Mouse (Mus musculus) neural tube, embryonic 13.5 days (tissue): Measurements from ENCODE around the gene Vmn1r103. TPM values are rescaled to one million over a fixed set of nuclear protein-coding genes. Genes with fewer than 3 reads are reported as not detected.
"Not testable (repeated sequence)": the region's sequence is repeated elsewhere in the genome, so short reads cannot be mapped to it uniquely, and the experiment has no call there.

ENCODE experiments used
- ATAC-seq: fragments of 200-750 bp; cut with Nextera tagmentation; 2 replicates; pipeline ENCODE4 v1.8.0; 2017; ENCODE audit warnings: low read depth, mild to moderate bottlenecking, moderate TSS enrichment, moderate library complexity
- H3K27ac ChIP-seq: fragments of 300-500 bp; sonication (generic); replicated peaks from 2 replicates; pipeline ENCODE4 v1.5.1; 2015; ENCODE audit warnings: moderate library complexity, mild to moderate bottlenecking, inconsistent platforms
- H3K27me3 ChIP-seq: fragments of 300-500 bp; sonication (generic); 2 replicates; pipeline ENCODE4 v1.6.1; 2015; ENCODE audit warnings: mild to moderate bottlenecking, inconsistent platforms
- H3K36me3 ChIP-seq: fragments of 300-500 bp; sonication (generic); 2 replicates; pipeline ENCODE4 v1.6.1; 2015; ENCODE audit warnings: mild to moderate bottlenecking, inconsistent platforms
- H3K4me1 ChIP-seq: fragments of 300-500 bp; sonication (generic); replicated peaks from 2 replicates; pipeline ENCODE4 v1.6.1; 2015; ENCODE audit warnings: inconsistent platforms
- H3K4me2 ChIP-seq: fragments of 300-500 bp; sonication (generic); 2 replicates; pipeline ENCODE4 v1.6.1; 2015; ENCODE audit warnings: inconsistent platforms, mild to moderate bottlenecking, moderate library complexity
- H3K4me3 ChIP-seq: fragments of 300-500 bp; sonication (generic); 2 replicates; pipeline ENCODE4 v1.5.1; 2015; ENCODE audit warnings: mild to moderate bottlenecking, inconsistent platforms
- H3K9ac ChIP-seq: fragments of 300-500 bp; sonication (generic); 2 replicates; pipeline ENCODE4 v1.6.1; 2015; ENCODE audit warnings: moderate library complexity, mild to moderate bottlenecking, inconsistent platforms
- H3K9me3 ChIP-seq: fragments of 300-500 bp; sonication (generic); 2 replicates; pipeline ENCODE4 v1.6.1; 2016; ENCODE audit warnings: inconsistent platforms
- WGBS: fragments of 180-500 bp; shearing (Covaris S2); methylation state at CpG from one replicate; pipeline ENCODE4 v1.1.7; 2015; 5-methylcytosine and 5-hydroxymethylcytosine counted together
- polyA plus RNA-seq: library from polyadenylated mRNA; unstranded; fragments of >200 nt; fragmentation: Nextera tagmentation; extraction: Ambion mirVana; gene quantifications from 2 replicates; pipeline ENCODE4 v1.2.1, GENCODE M21; 2015

The Vmn1r103 gene
- not detected in 2 replicates for polyA plus RNA-seq

DNA sequence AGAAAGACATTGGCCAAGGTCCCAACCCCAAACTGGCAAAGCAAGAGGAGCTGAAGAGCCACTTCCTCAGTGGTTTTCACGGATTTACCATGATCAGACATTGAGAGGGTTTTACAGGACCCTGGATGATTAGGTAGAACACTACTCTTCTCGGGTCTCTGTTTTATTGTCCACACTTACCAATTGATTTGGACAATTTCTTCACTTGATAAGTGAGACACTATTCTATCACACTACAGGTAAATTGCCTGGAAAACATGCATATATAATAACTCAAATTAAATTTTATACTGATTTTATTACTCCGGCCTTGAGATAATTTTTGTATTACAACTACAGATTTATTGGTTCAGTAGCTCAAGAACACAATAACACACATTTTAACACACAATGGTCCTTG is at the start of gene Vmn1r103:
Gene Vmn1r103 (minus strand): TSS at position 101 of the 400 bp plus-strand sequence.
- 0% methylated on average over 1 of the region's 3 CpGs for WGBS
- H3K36me3 ChIP-seq, H3K9ac ChIP-seq, H3K4me2 ChIP-seq, ATAC-seq, H3K4me3 ChIP-seq, H3K4me1 ChIP-seq, H3K27me3 ChIP-seq, H3K27ac ChIP-seq, H3K9me3 ChIP-seq: not testable (repeated sequence)

DNA sequence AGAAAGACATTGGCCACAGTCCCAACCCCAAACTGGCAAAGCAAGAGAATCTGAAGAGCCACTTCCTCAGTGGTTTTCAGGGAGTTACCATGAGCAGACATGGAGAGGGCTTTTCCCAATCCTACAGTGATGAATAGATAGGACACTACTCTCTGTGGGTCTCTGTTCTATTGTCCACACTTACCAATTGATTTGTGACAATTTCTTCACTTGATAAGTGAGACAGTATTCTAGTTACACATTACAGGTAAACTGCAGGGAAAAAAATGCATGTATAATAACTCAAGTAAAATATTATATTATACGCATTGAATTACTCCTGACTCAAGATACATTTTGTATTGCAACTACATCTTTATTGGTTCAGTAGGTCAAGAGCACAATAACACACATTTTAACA is 35.3 kb upstream of the Vmn1r103 start, which contains the start of gene Gm5726:
Gene Gm5726 (minus strand): TSS at position 101 of the 400 bp plus-strand sequence.
- not testable (repeated sequence) for H3K4me1 ChIP-seq, H3K9me3 ChIP-seq, H3K36me3 ChIP-seq, H3K27ac ChIP-seq, H3K4me3 ChIP-seq, H3K9ac ChIP-seq, ATAC-seq, H3K4me2 ChIP-seq, H3K27me3 ChIP-seq
- no CpG with 5 or more reads among the region's 1 CpGs for WGBS

GRCm38 (mm10) chr7:20533537-20533936 is 23.2 kb upstream of the Vmn1r103 start, which contains the start of gene Vmn1r104:
TSS of gene Vmn1r104 (plus strand) at chr7:20533837.
- not testable (repeated sequence) for H3K4me3 ChIP-seq, H3K4me1 ChIP-seq, H3K9ac ChIP-seq, H3K9me3 ChIP-seq, ATAC-seq, H3K36me3 ChIP-seq, H3K4me2 ChIP-seq, H3K27ac ChIP-seq, H3K27me3 ChIP-seq
- no CpG with 5 or more reads among the region's 3 CpGs for WGBS

DNA sequence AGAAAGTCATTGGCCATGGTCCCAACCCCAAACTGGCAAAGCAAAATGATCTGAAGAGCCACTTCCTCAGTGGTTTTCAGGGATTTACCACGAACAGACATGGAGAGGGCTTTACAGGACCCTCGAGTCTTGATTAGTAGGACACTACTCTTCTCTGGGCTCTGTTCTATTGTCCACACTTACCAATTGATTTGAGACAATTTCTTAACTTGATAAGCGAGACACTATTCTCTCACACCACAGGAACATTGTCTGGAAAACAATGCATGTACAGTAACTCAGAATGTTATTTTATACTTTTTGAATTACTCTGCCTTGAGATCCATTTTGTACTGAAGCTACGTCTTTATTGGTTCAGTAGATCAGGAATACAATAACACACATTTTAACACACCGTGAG is 35.5 kb downstream of the Vmn1r103 start, which contains the start of gene Gm10670:
Gene Gm10670 (minus strand): TSS at position 101 of the 400 bp plus-strand sequence.
- not testable (repeated sequence) for H3K4me2 ChIP-seq, H3K36me3 ChIP-seq, ATAC-seq, H3K27ac ChIP-seq, H3K9me3 ChIP-seq, H3K4me3 ChIP-seq, H3K9ac ChIP-seq, H3K4me1 ChIP-seq, H3K27me3 ChIP-seq
- no CpG with 5 or more reads among the region's 5 CpGs for WGBS

Other genes with a start within 250 kb of the Vmn1r103 start
- not detected in 2 replicates for gene Gm5890, start 247.7 kb downstream of the Vmn1r103 start, polyA plus RNA-seq
- gene Gm4133, start 176.5 kb downstream of the Vmn1r103 start, polyA plus RNA-seq, result not detected in 2 replicates
- not detected in 2 replicates for gene Gm5728, start 135.1 kb downstream of the Vmn1r103 start, polyA plus RNA-seq
- gene Vmn1r100, start 92.6 kb downstream of the Vmn1r103 start, polyA plus RNA-seq, result not detected in 2 replicates
- gene Vmn1r101, start 67.9 kb downstream of the Vmn1r103 start, polyA plus RNA-seq, result not detected in 2 replicates
- not detected in 2 replicates for gene Gm10670, start 35.6 kb downstream of the Vmn1r103 start, polyA plus RNA-seq
- gene Vmn1r104, start 23.3 kb upstream of the Vmn1r103 start, polyA plus RNA-seq, result not detected in 2 replicates
- gene Gm5726, start 35.2 kb upstream of the Vmn1r103 start, polyA plus RNA-seq, result not detected in 2 replicates
- gene Gm4141, start 65.7 kb upstream of the Vmn1r103 start, polyA plus RNA-seq, result not detected in 2 replicates
- not detected in 2 replicates for gene Gm4513, start 88.5 kb upstream of the Vmn1r103 start, polyA plus RNA-seq
- gene Vmn1r107, start 158.4 kb upstream of the Vmn1r103 start, polyA plus RNA-seq, result not detected in 2 replicates
- gene Vmn1r111, start 192.7 kb upstream of the Vmn1r103 start, polyA plus RNA-seq, result not detected in 2 replicates
- not detected in 2 replicates for gene Gm10668, start 220.1 kb upstream of the Vmn1r103 start, polyA plus RNA-seq